Comparison of ENCODE assay signal across 7 mouse cellular contexts in genomic region chr5:134550836-134551232, GRCm38 (mm10). TPM values are rescaled to one million over a fixed set of nuclear protein-coding genes. Genes with fewer than 3 reads are reported as not detected.
DNase-seq lines count a peak whose midpoint lies in the region; ATAC-seq lines count a peak whose summit lies in the region.

No protein-coding gene starts in this region.

- no peaks in the 10 kb centered on the region for H3K27me3 ChIP-seq in lung, embryonic 15.5 days
- H3K27me3 ChIP-seq in hindbrain, embryonic 14.5 days (ENCODE audit: control insufficient read depth, insufficient read depth, low read length), result no peaks in the 10 kb centered on the region
- H3K27me3 ChIP-seq in midbrain, embryonic 12.5 days, result no peaks in the 10 kb centered on the region

- whole genome bisulfite sequencing in lung, embryonic 15.5 days, result 10% methylated on average over 6 of the region's 6 CpGs
- WGBS in hindbrain, embryonic 14.5 days, result 7% methylated on average over 6 of the region's 6 CpGs
- WGBS in midbrain, embryonic 12.5 days, result 12% methylated on average over 6 of the region's 6 CpGs

- H3K4me2 ChIP-seq in lung, embryonic 15.5 days, result peak overlapping the region; percentile 91
- peak overlapping the region; percentile 88 for H3K4me2 ChIP-seq in hindbrain, embryonic 14.5 days (replicated peaks)
- peak overlapping the region; percentile 89 for H3K4me2 ChIP-seq in midbrain, embryonic 12.5 days (replicated peaks)

- no peak for DNase-seq in lung, postnatal 10 days
- peak; percentile 65 for DNase-seq in cerebellum, adult 9-11 months
- DNase-seq in hindbrain, embryonic 14.5 days (ENCODE audit: low spot score), result no peak
- DNase-seq in adrenal gland, postnatal 36 days, result no peak
- DNase-seq in layer of hippocampus, adult 11-12 months (ENCODE audit: low spot score), result no peak

- H3K36me3 ChIP-seq in lung, embryonic 15.5 days, result no peaks in the 10 kb centered on the region
- H3K36me3 ChIP-seq in hindbrain, embryonic 14.5 days (replicated peaks; ENCODE audit: control insufficient read depth, insufficient read depth), result 0 out of 2 replicates have a peak, but pooled peaks cover 6% of the 10 kb centered on the region
- H3K36me3 ChIP-seq in midbrain, embryonic 12.5 days, result 0 out of 2 replicates have a peak, but pooled peaks cover 3% of the 10 kb centered on the region

- no peaks in the 10 kb centered on the region for H3K9me3 ChIP-seq in lung, embryonic 15.5 days
- no peaks in the 10 kb centered on the region for H3K9me3 ChIP-seq in hindbrain, embryonic 14.5 days (ENCODE audit: control insufficient read depth, low read length)
- H3K9me3 ChIP-seq in midbrain, embryonic 12.5 days, result no peaks in the 10 kb centered on the region

- peaks cover 56% of the 10 kb centered on the region for H3K4me1 ChIP-seq in lung, embryonic 15.5 days
- H3K4me1 ChIP-seq in hindbrain, embryonic 14.5 days (replicated peaks; ENCODE audit: control insufficient read depth, insufficient read depth, low read length), result peaks cover 56% of the 10 kb centered on the region
- H3K4me1 ChIP-seq in midbrain, embryonic 12.5 days, result peaks cover 62% of the 10 kb centered on the region

- peak overlapping the region; percentile 80 for H3K9ac ChIP-seq in lung, embryonic 15.5 days
- peak overlapping the region; percentile 99 for H3K9ac ChIP-seq in hindbrain, embryonic 14.5 days
- H3K9ac ChIP-seq in midbrain, embryonic 12.5 days (replicated peaks), result peak overlapping the region; percentile 97

- no peak for ATAC-seq in lung, embryonic 15.5 days (ENCODE audit: borderline replicate concordance, extremely low read depth, low FRiP score, low TSS enrichment)
- ATAC-seq in hindbrain, embryonic 14.5 days (ENCODE audit: low FRiP score), result no peak
- no peak for ATAC-seq in midbrain, embryonic 12.5 days (ENCODE audit: low FRiP score, low read depth)

- H3K27ac ChIP-seq in lung, embryonic 15.5 days, result peak overlapping the region; percentile 93
- peak overlapping the region; percentile 99 for H3K27ac ChIP-seq in hindbrain, embryonic 14.5 days
- H3K27ac ChIP-seq in midbrain, embryonic 12.5 days (replicated peaks), result peak overlapping the region; percentile 99

- peak overlapping the region; percentile 93 for H3K4me3 ChIP-seq in lung, embryonic 15.5 days
- peak overlapping the region; percentile 99 for H3K4me3 ChIP-seq in hindbrain, embryonic 14.5 days (replicated peaks; ENCODE audit: low read length)
- H3K4me3 ChIP-seq in midbrain, embryonic 12.5 days, result peak overlapping the region; percentile 89

RNA-seq across cellular contexts. Expression of gene Clip2, which starts 1.4 kb away (rescaled TPM):
- polyA plus RNA-seq in lung, embryonic 15.5 days (2015; fragmentation: Nextera tagmentation; extraction: Ambion mirVana), result 4.6 TPM in 2 replicates
- 16.3 and 16.8 TPM in 2 replicates for polyA plus RNA-seq in hindbrain, embryonic 14.5 days (2014; fragmentation: Nextera tagmentation; extraction: Ambion mirVana)
- 11.4 and 11.9 TPM in 2 replicates for polyA plus RNA-seq in midbrain, embryonic 12.5 days (2016; fragmentation: Nextera tagmentation; extraction: Ambion mirVana)
- total RNA-seq in adrenal gland, postnatal 36 days (2021), result 10 to 100 TPM; 15.1 to 21.0 TPM

RNA-seq across cellular contexts. Expression of gene Syna, which starts 9.1 kb away (rescaled TPM):
- 0.19 and 0.33 TPM in 2 replicates for polyA plus RNA-seq in lung, embryonic 15.5 days (2015; fragmentation: Nextera tagmentation; extraction: Ambion mirVana)
- polyA plus RNA-seq in hindbrain, embryonic 14.5 days (2014; fragmentation: Nextera tagmentation; extraction: Ambion mirVana), result 0.25 and 0.39 TPM in 2 replicates
- 0.13 and 0.29 TPM in 2 replicates for polyA plus RNA-seq in midbrain, embryonic 12.5 days (2016; fragmentation: Nextera tagmentation; extraction: Ambion mirVana)
- total RNA-seq in adrenal gland, postnatal 36 days (2021), result not detected

RNA-seq across cellular contexts. Expression of gene Rfc2, which starts 30.3 kb away (rescaled TPM):
- polyA plus RNA-seq in lung, embryonic 15.5 days (2015; fragmentation: Nextera tagmentation; extraction: Ambion mirVana), result 292 and 304 TPM in 2 replicates
- 174 and 178 TPM in 2 replicates for polyA plus RNA-seq in hindbrain, embryonic 14.5 days (2014; fragmentation: Nextera tagmentation; extraction: Ambion mirVana)
- polyA plus RNA-seq in midbrain, embryonic 12.5 days (2016; fragmentation: Nextera tagmentation; extraction: Ambion mirVana), result 264 and 268 TPM in 2 replicates
- 10 to 100 TPM; 48.2 to 49.4 TPM for total RNA-seq in adrenal gland, postnatal 36 days (2021)
